Mouse (Mus musculus) C2C12 (cell line): ENCODE measurements around the gene Slc38a10.

ENCODE experiments used
- CEBPB ChIP-seq: IDR thresholded peaks from one replicate; pipeline ENCODE4 v1.6.1; 2011; ENCODE audit warnings: low read depth, mild to moderate bottlenecking, control low read depth, moderate library complexity
- CTCF ChIP-seq: IDR thresholded peaks from one replicate; pipeline ENCODE4 v1.5.1; 2011; ENCODE audit not compliant: control insufficient read depth, insufficient read depth, insufficient read length
- MAX ChIP-seq: IDR thresholded peaks from one replicate; pipeline ENCODE4 v1.6.1; 2011; ENCODE audit warnings: mild to moderate bottlenecking, control low read depth
- MYOD1 ChIP-seq: IDR thresholded peaks from one replicate; pipeline ENCODE4 v1.6.1; 2011; ENCODE audit warnings: low read depth; ENCODE audit not compliant: control insufficient read depth, insufficient read length
- MYOG ChIP-seq: IDR thresholded peaks from one replicate; pipeline ENCODE4 v1.6.1; 2011; ENCODE audit not compliant: control insufficient read depth, insufficient read length; ENCODE audit errors: extremely low read depth
- USF1 ChIP-seq: IDR thresholded peaks from one replicate; pipeline ENCODE4 v1.6.1; 2011; ENCODE audit warnings: low read depth, mild to moderate bottlenecking, control low read depth, moderate library complexity

DNA sequence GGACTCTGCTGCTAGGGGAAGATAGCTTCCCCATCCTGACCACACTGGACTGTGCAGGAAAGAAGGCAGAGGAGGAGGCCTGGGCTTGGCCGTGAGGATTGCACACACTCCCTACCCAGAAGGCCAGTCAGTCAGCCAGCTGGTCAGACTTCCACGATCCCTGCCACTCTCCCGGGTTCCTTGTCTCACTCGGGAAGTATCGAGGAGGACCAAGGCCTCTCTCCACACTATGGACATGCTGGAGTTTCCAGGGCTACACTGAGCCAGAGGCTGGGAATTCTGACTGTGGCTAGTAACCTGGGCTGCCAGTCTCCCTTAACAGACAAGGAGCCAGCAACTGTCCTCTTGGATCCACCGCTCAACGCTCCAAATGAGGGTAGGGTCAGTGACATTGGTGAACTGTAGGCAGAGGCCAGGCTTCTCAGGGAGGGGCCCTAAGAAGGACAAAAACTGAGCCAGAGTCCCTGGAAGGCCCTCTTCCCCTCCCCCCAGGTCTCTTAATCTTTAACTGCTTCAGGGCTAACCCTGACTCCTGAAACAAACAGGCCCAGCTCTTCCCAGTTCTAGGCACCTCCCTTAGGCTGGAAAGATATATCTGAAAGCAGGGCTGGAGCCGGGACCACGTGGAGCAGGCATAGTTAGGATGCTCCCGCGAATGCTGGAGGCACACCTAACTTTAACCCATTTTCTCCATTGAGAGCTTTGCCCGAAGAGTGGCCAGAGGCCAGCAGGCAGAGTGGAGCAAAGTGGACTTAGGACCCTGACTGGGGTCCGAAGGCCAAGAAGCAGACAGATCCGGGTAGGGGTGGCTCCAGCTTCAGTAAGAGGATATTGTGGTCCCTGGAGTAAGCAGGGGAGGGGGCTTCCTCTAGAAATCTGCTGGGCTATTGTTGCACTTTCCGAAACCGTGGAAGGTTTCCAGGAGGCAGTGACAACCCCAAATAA is 33.5 kb upstream of the Slc38a10 start:
- TF ChIP-seq USF1 (no peak), CTCF (no peak), CEBPB (no peak), MAX (no peak), MYOD1 (no peak), MYOG (no peak)
